Mouse (Mus musculus): ENCODE data around the gene Glrx.

DNA sequence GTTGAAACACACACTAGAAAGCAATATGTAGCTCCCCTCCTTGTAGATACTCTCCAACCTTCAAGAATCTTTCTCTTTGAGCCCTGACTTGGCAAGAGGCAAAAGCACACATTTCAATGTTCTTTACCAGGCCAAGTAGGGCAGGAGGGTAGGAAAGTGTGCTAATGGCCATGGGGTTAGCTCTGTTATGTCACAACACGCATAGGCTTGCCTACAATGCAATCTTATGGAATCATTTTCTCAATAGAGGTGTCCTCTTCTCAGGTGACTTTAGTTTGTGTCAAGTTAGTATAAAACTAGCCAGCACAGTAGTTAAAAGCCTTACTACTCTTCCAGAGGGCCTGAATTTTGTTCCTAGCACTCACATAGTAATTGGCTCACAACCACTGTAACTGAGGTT, 9.0 kb upstream of the Glrx start:
- TF ChIP-seq CTCF (IDR thresholded peaks at IDR 0.05 in 2 of 3, conservative IDR thresholded peaks at IDR 0.05 in 1 of 3; ENCODE audit: control insufficient read depth in 1 of 3, insufficient read depth in 1 of 3, low read depth in 2 of 3, low read length in 3 of 3, poor library complexity in 1 of 3, severe bottlenecking in 1 of 3) (no peak), MAZ (IDR thresholded peaks at IDR 0.05; ENCODE audit: low read depth, low read length) (no peak), USF1 (IDR thresholded peaks at IDR 0.05; ENCODE audit: low read depth, low read length) (no peak)

All from MEL (cell line).